Mouse (Mus musculus) kidney, postnatal 14 days (tissue): Measurements from ENCODE around the gene Rpp25l.
"Not testable (repeated sequence)": the region's sequence is repeated elsewhere in the genome, so short reads cannot be mapped to it uniquely, and the experiment has no call there.

Experiments
- DNase-seq: peaks from one replicate; pipeline ENCODE4 v3.0.0; 2022; ENCODE audit warnings: mixed read lengths

Rpp25l gene

GRCm38 (mm10) chr4:41731052-41731765 lies 17.9 kb upstream of the Rpp25l start, which contains the start of gene Arid3c:
Gene Arid3c (minus strand): TSS chr4:41731142.
- no peak for DNase-seq

- DNase-seq, result no peak
These were observed 13.7 kb upstream of the Rpp25l start for GRCm38 (mm10) chr4:41726826-41727621.

DNA sequence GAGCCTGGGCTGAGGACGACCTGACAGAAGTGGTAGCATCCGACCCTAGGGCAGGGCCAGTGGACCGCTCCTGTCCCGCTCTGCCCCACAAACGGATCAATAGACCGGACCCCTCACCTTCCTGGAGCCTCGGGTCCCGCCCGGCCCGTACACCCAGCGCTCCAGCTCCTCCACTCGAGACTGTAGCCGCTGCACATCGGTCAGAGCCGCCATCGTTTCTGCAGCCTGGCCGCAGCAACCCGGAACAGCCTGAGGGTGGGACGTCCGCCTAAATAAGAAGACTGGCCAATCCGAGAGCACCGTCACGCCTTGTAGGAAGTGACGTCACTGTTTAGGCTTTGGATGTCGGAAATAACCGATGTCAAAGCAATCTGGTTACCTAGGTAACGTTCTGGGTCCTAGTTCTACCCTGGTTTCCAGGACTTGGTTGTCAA lies 9.6 kb upstream of the Rpp25l start, which contains the start of gene Dctn3:
Dctn3 (minus strand) TSS at position 253 of the 434 bp plus-strand sequence.
- DNase-seq, result peak; percentile 95

DNA sequence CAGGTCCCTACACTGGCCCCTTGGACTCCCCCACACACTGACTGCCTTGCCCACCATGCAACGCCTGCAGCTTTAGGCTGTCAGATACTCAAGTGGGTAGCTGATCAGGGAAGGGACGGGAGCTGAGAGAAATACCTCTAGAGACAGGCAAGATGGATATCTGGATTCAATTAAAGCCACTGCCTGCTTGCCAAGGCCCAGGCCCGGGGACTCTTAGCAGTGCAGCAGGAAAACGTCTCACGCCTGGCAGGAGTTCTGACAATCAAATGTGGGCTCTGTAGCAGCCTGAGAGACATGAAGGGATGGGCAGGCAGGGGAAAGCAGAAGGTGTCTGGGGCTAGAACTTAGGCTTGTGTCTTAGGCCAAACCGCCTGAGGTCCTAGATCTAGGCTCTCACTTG lies 3.5 kb upstream of the Rpp25l start:
- no peak for DNase-seq

- peak; percentile 64 for DNase-seq
These were observed 2.3 kb upstream of the Rpp25l start for GRCm38 (mm10) chr4:41715596-41715995.

GRCm38 (mm10) chr4:41715082-41715481 lies 1.7 kb upstream of the Rpp25l start:
- no peak for DNase-seq

GRCm38 (mm10) chr4:41714276-41714675 lies 942 bp upstream of the Rpp25l start:
- peak; percentile 78 for DNase-seq

GRCm38 (mm10) chr4:41712421-41713196 lies 725 bp downstream of the Rpp25l start:
- DNase-seq, result peak; percentile 38

- no peak for DNase-seq
These were observed 1.5 kb downstream of the Rpp25l start for GRCm38 (mm10) chr4:41711705-41712375.

DNA sequence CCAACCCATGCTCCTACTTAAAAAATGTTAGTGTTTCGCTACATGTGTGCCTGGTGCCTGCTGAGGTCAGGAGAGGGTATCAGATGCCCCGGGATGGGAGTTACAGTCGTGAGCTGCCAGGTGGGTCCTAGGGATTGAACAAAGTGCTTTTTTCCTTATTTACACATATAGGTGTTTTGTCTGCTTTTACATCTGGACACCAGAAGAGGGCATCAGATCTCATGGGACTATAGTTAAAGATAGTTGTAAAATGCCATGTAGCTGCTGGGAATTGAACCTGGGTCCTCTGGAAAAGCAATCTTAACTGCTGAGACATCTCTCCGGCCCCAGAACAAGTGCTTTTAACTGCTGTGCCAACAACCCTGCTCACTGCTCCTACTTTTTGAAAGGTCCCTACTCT lies 3.1 kb downstream of the Rpp25l start:
- DNase-seq, result no peak

DNA sequence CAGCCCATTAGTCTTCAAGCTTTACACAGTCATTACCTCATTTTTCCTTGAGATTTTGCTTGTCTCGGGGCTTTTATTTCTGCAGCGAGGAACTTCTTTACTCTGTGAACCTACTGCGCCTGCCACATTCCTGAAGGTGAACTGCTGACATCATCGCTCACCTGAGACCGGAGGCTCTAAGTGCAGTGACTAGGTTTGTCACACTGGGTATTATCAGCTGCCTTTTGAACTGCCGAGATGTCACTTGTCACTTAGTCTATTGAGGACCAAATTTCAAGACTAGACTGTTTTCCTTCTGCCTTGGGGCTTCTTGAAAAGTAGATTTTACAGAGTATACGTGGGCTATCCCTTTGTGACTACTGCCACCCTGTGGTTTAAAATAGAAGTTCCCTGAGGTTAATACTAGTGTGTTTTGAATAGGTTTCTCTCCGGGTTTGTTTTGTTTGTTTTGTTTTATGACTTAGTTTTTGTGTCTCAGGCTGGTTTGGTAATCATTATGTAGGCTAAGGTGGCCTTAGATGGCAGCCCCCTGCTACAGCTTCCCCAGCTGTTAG lies 5.1 kb downstream of the Rpp25l start:
- DNase-seq, result peak; percentile 70

DNA sequence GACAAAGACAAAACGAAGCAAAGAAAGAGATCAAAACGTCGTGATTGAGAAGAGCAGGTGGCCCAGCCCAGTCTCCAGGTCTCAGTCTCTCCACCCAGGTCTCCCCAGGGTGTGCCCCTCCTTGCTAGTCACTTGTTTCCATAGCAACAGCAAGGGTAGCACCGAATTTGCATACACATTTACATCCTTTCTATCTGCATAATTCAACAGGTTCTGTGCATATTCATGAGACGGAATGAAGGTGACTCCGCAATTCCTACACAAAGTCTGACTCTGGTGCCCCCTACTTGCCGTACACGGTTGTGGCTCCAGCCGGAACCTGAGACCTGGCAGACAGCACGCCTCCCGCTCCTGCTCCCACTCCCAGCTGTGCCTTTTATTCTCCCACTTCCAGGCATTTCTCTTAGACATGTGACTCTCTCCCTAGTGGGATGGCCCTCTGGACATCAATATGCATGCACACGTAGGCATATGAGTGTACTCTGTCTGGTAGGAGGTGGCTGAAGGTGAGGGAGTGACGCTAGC lies 6.3 kb downstream of the Rpp25l start:
- DNase-seq, result peak; percentile 81

GRCm38 (mm10) chr4:41705922-41706754 lies 7.2 kb downstream of the Rpp25l start:
- no peak for DNase-seq

DNA sequence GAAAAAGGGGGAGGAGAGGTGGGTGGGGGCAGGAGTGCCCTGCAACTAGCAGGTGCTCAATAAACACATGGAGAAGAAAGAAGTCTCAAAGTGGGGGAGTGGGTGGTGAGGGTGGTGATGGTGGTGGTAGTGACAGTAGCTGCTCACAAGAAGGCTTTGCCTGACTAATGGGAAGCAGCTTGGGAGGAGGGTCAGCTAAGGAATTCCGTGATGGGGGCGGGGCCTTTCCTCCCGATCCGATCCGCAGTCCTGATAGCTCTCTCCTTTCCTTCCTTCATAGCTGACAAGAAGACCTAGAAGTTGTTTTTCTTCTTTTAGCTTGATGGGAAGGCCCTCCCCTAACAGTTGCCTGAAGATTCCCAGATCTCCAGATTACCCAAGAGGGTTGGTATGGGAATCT lies 8.7 kb downstream of the Rpp25l start:
- DNase-seq, result no peak

DNA sequence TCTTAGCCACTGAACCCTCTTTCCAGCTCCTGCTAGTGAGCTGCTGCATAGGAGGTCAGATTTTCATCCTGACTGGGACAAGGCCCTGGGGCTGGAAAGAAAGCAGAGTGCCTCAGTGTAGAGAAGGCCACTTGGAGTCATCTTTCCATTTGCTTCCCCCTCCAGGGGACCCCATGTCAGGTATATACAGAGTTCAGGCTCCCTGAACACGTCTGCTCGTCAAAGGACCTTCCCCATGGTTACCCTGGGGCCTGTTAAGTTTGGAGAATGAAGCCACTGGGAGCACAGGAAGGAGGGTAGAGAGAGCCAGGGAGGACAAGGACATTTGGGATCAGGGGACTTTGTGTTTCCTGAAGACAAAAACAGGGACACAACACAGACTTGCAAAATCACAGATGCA lies 11.1 kb downstream of the Rpp25l start:
- not testable (repeated sequence) for DNase-seq

- not testable (repeated sequence) for DNase-seq
These were observed 13.1 kb downstream of the Rpp25l start for GRCm38 (mm10) chr4:41700224-41700623.

GRCm38 (mm10) chr4:41699783-41700182 lies 13.6 kb downstream of the Rpp25l start, which contains the start of gene Il11ra1:
Gene Il11ra1 (plus strand): TSS chr4:41699989.
- not testable (repeated sequence) for DNase-seq

- peak; percentile 53 for DNase-seq
These were observed 14.8 kb downstream of the Rpp25l start for GRCm38 (mm10) chr4:41698421-41699016.

DNA sequence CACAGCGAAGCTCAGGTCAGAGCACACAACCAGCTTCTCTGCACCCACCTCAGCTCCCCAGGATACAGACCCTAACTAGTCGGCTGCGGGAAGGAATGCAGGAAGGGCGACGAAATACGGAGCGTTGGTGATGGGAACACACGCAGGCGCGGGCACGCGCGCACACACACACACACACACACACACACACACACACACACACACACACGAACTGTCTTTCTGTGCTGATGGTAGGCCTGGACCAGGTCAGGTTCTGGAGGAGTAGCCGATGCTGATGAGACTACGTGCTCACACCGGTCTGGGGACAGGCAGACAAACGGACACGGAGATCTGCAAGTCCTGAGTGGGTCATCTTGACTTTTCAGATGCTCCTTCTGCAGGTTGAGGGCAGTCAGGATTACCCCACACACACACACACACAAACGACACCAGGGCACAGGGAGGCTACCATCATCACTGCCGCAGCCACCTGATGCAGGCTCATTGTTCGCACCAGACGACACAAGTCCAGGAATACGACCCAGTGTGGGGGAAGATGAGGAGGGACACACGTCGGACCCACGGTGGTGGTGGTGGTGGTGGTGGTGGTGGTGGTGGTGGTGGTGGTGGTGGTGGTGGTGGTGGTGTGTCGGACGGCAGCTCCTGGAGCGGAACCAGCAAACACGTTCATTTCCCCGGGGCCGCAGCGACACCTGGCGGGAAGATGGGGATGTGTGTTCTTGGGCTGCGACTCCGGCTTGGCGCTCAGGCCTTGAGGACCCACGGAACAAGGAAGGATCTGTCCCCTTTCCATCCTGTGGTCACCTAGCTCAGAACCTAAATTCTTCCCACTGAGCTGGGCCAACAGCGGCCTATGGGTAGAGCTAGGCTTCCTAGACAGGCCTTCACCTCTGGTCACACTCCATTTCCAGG lies 16.1 kb downstream of the Rpp25l start, which contains the start of gene Cntfr:
Cntfr (minus strand) TSS at position 160 of the 912 bp plus-strand sequence.
- DNase-seq, result peak; percentile 87
